Mouse (Mus musculus): Measurements from ENCODE around the gene Suco. TPM values are rescaled to one million over a fixed set of nuclear protein-coding genes. Genes with fewer than 3 reads are reported as not detected.

The Suco gene
- polyA plus RNA-seq, 1 experiment = 1.6 TPM

DNA sequence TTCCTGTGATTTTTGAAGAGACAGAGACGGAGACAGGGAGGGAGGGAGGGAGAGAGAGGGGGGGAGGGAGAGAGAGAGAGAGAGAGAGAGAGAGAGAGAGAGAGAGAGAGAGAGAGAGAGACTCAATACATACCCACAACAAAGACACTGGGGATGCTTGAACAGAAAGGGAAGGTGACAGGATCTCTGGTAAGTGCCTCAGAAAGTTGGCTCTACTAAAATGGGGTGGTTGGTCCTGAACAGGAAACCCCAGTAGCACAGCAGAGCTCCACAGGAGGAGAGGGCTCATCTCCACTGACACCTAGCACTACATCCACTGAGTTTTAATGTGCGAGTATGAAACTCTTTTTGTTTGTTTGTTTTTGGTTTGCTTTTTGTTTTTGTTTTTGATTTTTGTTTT is 75.2 kb downstream of the Suco start:
- 71% methylated on average over 2 of the region's 2 CpGs for WGBS
- H3K27ac ChIP-seq (ENCODE audit: insufficient read depth, low read depth, low read length) = no peak overlapping the region
- TF ChIP-seq CTCF (IDR thresholded peaks at IDR 0.05; ENCODE audit: extremely low read depth, insufficient read length, insufficient replicate concordance, low read depth, low read length) (no peak), POLR2A (IDR thresholded peaks at IDR 0.05; ENCODE audit: low read depth, low read length) (no peak)

DNA sequence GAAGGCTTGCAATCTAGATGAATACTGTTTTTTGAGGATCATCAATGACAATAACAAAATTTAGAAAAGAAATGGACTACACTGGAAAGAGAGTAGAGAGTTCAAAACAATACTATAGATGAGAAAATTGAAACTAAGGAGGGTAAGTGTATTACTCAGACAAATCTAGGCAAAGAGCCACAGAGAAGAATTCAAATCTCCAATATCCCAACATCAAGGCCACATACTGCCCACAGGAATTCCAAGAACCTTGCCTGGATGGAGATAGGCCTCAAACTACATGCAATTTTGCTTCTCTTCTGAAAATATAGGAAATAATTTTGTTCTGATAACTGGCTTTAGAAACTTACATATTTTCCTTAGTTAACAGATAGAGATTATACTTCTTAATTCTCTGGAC is 76.2 kb downstream of the Suco start:
- Histone ChIP-seq H3K27me3 (ENCODE audit: control insufficient read depth, insufficient read depth, low read length) (no peaks in the 10 kb centered on the region), H3K36me3 (ENCODE audit: control insufficient read depth, insufficient read depth, low read length) (no peaks in the 10 kb centered on the region), H3K4me1 (ENCODE audit: control insufficient read depth, insufficient read depth, insufficient read length, low read length) (no peaks in the 10 kb centered on the region), H3K27ac (ENCODE audit: insufficient read depth, low read depth, low read length) (no peak overlapping the region), H3K4me3 (ENCODE audit: low read depth, low read length) (no peak overlapping the region)
- TF ChIP-seq POLR2A (IDR thresholded peaks at IDR 0.05; ENCODE audit: low read depth, low read length) (no peak), CTCF (IDR thresholded peaks at IDR 0.05; ENCODE audit: extremely low read depth, insufficient read length, insufficient replicate concordance, low read depth, low read length) (no peak)

More for the DNA sequence above, 75.2 kb downstream of the Suco start:
- Histone ChIP-seq H3K27me3 (ENCODE audit: control insufficient read depth, insufficient read depth, low read length) (no peaks in the 10 kb centered on the region), H3K4me3 (ENCODE audit: low read depth, low read length) (no peak overlapping the region), H3K4me1 (ENCODE audit: control insufficient read depth, insufficient read depth, insufficient read length, low read length) (no peaks in the 10 kb centered on the region), H3K36me3 (ENCODE audit: control insufficient read depth, insufficient read depth, low read length) (no peaks in the 10 kb centered on the region)

DNA sequence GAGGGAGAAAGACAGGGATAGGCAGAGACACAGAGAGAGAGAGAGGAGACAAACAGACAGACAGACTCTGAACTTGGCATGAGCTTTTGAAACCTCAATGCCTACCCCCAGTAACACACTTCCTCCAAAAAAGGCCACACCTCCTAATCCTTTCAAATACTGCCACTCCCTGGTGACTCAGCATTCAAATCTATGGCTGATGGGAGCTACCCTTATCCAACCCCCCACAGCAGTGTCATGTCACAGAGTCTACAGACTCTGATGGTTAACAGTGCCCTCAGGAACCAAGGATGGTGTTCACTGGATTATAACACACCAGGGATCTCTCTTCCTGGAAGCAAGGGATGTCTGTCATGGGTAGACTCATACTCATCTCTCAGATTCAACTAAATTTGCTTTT is 76.7 kb downstream of the Suco start:
- Histone ChIP-seq H3K36me3 (ENCODE audit: control insufficient read depth, insufficient read depth, low read length) (no peaks in the 10 kb centered on the region), H3K4me3 (ENCODE audit: low read depth, low read length) (no peak overlapping the region), H3K27me3 (ENCODE audit: control insufficient read depth, insufficient read depth, low read length) (no peaks in the 10 kb centered on the region), H3K4me1 (ENCODE audit: control insufficient read depth, insufficient read depth, insufficient read length, low read length) (no peaks in the 10 kb centered on the region), H3K27ac (ENCODE audit: insufficient read depth, low read depth, low read length) (no peak overlapping the region)
- no peak for TF ChIP-seq CTCF (IDR thresholded peaks at IDR 0.05; ENCODE audit: extremely low read depth, insufficient read length, insufficient replicate concordance, low read depth, low read length)
- TF ChIP-seq POLR2A (IDR thresholded peaks at IDR 0.05; ENCODE audit: low read depth, low read length) = no peak

DNA sequence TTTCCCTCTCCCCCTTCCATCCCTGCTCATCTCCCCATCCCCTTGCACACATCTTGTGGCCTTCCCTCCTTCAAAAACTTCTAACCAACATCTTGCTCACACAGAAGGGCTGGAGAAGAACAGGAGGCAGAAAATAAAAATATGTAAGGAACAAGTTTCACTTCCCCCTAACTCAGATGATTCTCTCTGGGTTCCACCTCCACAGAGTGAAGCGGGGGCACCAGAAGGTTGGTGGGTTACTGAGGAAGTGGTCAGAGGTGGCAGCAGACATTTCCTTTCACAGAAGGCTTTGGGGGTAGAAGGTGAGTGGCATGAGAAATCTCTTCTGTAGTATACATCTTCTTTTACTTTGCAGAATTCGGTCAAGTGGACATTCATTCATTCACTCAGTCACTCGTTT is 77.6 kb downstream of the Suco start:
- Histone ChIP-seq H3K4me3 (ENCODE audit: low read depth, low read length) (no peak overlapping the region), H3K36me3 (ENCODE audit: control insufficient read depth, insufficient read depth, low read length) (no peaks in the 10 kb centered on the region), H3K4me1 (ENCODE audit: control insufficient read depth, insufficient read depth, insufficient read length, low read length) (no peaks in the 10 kb centered on the region), H3K27me3 (ENCODE audit: control insufficient read depth, insufficient read depth, low read length) (no peaks in the 10 kb centered on the region), H3K27ac (ENCODE audit: insufficient read depth, low read depth, low read length) (no peak overlapping the region)
- TF ChIP-seq POLR2A (IDR thresholded peaks at IDR 0.05; ENCODE audit: low read depth, low read length) (no peak), CTCF (IDR thresholded peaks at IDR 0.05; ENCODE audit: extremely low read depth, insufficient read length, insufficient replicate concordance, low read depth, low read length) (no peak)
- 82% methylated on average over 3 of the region's 3 CpGs for WGBS

DNA sequence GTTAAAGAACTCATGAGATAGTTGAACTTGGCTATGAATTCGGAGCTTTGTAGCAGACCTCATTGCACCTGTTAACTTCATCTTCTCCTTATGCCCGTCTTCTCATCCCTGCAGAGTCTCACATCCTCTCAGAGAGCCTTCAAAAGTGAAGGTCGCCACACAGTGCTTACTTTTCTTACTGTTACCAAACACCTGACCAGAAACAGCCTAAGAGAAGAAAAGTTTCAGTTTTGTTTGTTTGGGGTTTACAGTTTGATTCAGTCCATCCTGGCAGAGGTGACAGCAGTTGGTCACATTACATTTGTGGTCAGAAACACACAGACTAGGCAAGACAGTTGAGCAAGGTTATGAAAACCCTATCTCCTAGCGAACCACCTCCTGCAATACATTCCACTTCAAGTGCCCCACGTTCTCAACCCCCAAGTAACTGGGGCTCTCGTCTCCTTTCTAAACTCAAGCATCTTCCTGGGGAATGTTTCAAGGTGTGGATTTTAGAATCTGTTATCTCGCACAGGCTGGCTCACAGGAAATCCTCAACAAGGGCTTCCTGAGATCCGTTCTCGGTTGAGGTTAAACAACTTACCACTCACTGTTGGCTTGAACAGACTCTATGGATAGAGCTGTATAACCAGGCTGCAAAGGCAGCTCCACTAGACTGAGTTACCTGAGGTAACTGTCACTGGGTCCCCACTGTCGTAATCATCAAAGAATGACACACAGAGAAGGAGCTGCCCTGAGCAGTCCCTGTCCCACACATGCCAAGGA is 81.9 kb downstream of the Suco start:
- H3K36me3 ChIP-seq (ENCODE audit: control insufficient read depth, insufficient read depth, low read length) = no peaks in the 10 kb centered on the region
- no peaks in the 10 kb centered on the region for H3K27me3 ChIP-seq (ENCODE audit: control insufficient read depth, insufficient read depth, low read length)
- no peak for TF ChIP-seq CTCF (IDR thresholded peaks at IDR 0.05; ENCODE audit: extremely low read depth, insufficient read length, insufficient replicate concordance, low read depth, low read length)
- no peak for TF ChIP-seq POLR2A (IDR thresholded peaks at IDR 0.05; ENCODE audit: low read depth, low read length)
- WGBS = 71% methylated on average over 10 of the region's 10 CpGs
- no peaks in the 10 kb centered on the region for H3K4me1 ChIP-seq (ENCODE audit: control insufficient read depth, insufficient read depth, insufficient read length, low read length)
- H3K4me3 ChIP-seq (ENCODE audit: low read depth, low read length) = no peak overlapping the region
- H3K27ac ChIP-seq (ENCODE audit: insufficient read depth, low read depth, low read length) = no peak overlapping the region

DNA sequence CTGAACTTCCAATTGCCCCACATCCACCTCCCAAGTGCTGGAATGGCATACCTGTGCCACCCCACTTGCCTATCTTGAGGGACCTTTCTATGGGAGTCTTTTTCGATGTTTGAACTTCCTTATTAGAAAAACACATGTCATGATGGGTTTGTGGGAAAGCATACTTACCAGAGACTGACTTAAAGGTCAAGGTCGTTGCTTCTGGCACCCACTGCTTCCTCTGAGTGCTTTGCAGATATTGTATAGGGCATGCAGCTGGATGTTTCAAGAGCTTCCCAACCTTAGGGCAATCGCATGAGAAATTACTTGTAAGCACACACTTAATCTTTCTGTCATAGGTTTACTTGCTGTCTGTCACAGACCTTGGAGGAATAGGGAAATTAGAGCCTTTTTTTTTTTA is 83.2 kb downstream of the Suco start:
- H3K4me3 ChIP-seq (ENCODE audit: low read depth, low read length) = no peak overlapping the region
- no peak for TF ChIP-seq CTCF (IDR thresholded peaks at IDR 0.05; ENCODE audit: extremely low read depth, insufficient read length, insufficient replicate concordance, low read depth, low read length)
- H3K4me1 ChIP-seq (ENCODE audit: control insufficient read depth, insufficient read depth, insufficient read length, low read length) = no peaks in the 10 kb centered on the region
- no peaks in the 10 kb centered on the region for H3K36me3 ChIP-seq (ENCODE audit: control insufficient read depth, insufficient read depth, low read length)
- no peak overlapping the region for H3K27ac ChIP-seq (ENCODE audit: insufficient read depth, low read depth, low read length)
- WGBS = 54% methylated on average over 3 of the region's 3 CpGs
- no peaks in the 10 kb centered on the region for H3K27me3 ChIP-seq (ENCODE audit: control insufficient read depth, insufficient read depth, low read length)

DNA sequence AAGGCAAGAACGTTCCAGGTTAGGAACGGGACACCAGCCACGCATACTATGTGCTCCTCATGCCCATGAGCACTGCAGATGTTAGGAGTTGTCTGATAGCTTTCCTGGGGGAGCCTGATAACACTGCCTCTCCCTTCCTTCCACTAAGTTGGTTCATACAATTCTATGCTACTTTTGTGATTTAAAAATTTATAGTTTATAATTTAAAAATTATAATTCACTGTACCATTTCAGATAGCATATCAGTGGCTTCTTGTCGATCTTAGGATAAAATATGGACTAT is 83.9 kb downstream of the Suco start:
- TF ChIP-seq CTCF (IDR thresholded peaks at IDR 0.05; ENCODE audit: extremely low read depth, insufficient read length, insufficient replicate concordance, low read depth, low read length) (no peak), POLR2A (IDR thresholded peaks at IDR 0.05; ENCODE audit: low read depth, low read length) (no peak)
- H3K4me1 ChIP-seq (ENCODE audit: control insufficient read depth, insufficient read depth, insufficient read length, low read length) = no peaks in the 10 kb centered on the region
- 84% methylated on average over 4 of the region's 4 CpGs for WGBS

More for the DNA sequence above, 83.9 kb downstream of the Suco start:
- no peak overlapping the region for H3K4me3 ChIP-seq (ENCODE audit: low read depth, low read length)
- H3K36me3 ChIP-seq (ENCODE audit: control insufficient read depth, insufficient read depth, low read length) = no peaks in the 10 kb centered on the region
- H3K27me3 ChIP-seq (ENCODE audit: control insufficient read depth, insufficient read depth, low read length) = no peaks in the 10 kb centered on the region
- no peak overlapping the region for H3K27ac ChIP-seq (ENCODE audit: insufficient read depth, low read depth, low read length)
